Mouse (Mus musculus): ENCODE results near the gene H2-D1. TPM values are rescaled to one million over a fixed set of nuclear protein-coding genes. Genes with fewer than 3 reads are reported as not detected.

Gene H2-D1
- 70.5 and 79.1 TPM in 2 replicates for polyA plus RNA-seq (2015; fragmentation: Nextera tagmentation; extraction: Ambion mirVana)

DNA sequence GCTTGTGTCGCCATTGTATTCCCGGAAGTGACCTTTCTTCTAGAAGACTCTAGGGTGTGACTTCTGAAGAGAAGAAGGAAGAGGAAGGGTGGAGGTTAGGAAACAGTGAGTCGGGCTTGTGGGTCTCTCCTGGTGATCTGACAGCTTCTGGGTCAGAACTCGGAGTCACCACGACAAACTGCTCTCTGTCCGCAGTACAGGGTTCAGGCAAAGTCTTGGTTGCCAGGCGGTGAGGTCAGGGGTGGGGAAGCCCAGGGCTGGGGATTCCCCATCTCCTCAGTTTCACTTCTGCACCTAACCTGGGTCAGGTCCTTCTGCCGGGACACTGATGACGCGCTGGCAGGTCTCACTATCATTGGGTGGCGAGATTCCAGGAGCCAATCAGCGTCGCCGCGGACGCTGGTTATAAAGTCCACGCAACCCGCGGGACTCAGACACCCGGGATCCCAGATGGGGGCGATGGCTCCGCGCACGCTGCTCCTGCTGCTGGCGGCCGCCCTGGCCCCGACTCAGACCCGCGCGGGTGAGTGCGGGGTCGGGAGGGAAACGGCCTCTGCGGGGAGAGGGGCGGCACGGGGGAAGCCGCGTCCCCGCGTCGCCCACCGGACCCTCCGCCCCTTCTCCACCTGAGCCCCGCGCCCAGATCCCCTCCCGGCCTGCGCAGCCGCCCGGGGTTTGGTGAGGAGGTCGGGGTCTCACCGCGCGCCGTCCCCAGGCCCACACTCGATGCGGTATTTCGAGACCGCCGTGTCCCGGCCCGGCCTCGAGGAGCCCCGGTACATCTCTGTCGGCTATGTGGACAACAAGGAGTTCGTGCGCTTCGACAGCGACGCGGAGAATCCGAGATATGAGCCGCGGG, at the start of gene H2-D1:
Gene H2-D1 (plus strand): TSS at position 67 of the 859 bp plus-strand sequence.
- under 1% methylated on average over 72 of the region's 73 CpGs for WGBS
- H3K27ac ChIP-seq (replicated peaks): no peak within 1 kb of the TSS
- H3K4me1 ChIP-seq (replicated peaks): peaks cover 10% of the 10 kb centered on the region
- peak within 1 kb of the TSS; percentile 79 for H3K9ac ChIP-seq
- no peaks in the 10 kb centered on the region for H3K9me3 ChIP-seq
- ATAC-seq (ENCODE audit: low read depth): peak; percentile 94
- H3K36me3 ChIP-seq: no peaks in the 10 kb centered on the region
- peaks cover 21% of the 10 kb centered on the region for H3K27me3 ChIP-seq
- peak within 1 kb of the TSS; percentile 66 for H3K4me3 ChIP-seq
- H3K4me2 ChIP-seq: peak within 1 kb of the TSS; percentile 81

DNA sequence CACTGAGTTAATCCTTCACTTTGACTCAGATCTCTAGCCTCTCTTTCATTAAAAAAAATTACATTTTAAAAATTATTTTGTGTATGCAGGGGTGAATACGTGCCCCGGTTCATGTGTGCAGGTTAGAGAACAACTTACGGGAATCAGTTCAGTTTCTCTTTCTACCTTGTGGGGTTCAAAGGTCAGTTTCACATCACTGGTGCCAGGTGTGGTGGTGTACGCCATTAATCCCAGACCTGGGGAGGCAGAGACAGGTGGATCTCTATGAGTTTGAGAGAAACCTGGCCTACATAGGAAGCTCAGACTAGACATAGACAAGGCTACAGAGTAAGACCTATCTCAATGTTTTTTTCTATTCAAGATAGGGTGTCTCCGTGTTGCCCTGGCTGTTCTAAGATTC, 49.5 kb upstream of the H2-D1 start:
- Histone ChIP-seq H3K9ac (no peak overlapping the region), H3K4me1 (replicated peaks) (no peaks in the 10 kb centered on the region), H3K4me3 (no peak overlapping the region), H3K9me3 (no peaks in the 10 kb centered on the region), H3K4me2 (no peak overlapping the region), H3K36me3 (no peaks in the 10 kb centered on the region), H3K27ac (replicated peaks) (no peak overlapping the region), H3K27me3 (no peaks in the 10 kb centered on the region)
- ATAC-seq (ENCODE audit: low read depth): no peak
- 92% methylated on average over 5 of the region's 5 CpGs for WGBS

DNA sequence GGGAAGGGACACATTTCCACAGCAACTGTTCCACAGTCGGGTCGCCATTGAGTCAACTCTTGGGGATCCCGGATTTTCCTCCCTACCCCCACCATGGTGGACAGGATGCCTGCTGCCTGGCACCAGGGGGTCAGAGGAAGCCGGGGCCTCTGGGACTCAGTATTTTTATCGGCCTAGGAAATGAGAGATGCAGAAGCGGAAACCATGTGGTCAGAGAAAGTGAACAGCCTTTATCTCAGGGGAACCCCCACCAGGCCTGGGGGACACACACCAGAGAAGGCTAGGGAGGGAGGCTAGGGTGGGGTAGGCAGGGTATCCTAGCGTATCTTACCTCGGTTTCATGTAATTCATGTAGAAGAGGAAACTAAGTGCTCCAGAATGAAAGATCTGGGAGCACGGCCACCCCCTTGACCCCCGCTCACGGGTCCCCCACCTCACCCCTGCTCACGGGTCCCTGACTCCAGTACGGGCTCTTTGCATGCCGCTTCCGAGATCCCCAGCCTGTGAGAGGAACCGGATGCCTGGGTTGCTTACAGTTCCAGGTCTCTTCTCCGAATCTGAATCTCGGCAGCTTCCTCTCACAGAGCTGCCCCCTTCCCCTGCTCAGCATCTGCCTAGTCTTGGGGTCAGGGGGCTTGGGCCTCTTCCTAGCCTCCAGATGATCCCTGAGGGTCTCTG, 43.9 kb upstream of the H2-D1 start:
- Histone ChIP-seq H3K9me3 (no peaks in the 10 kb centered on the region), H3K36me3 (peaks cover 36% of the 10 kb centered on the region), H3K4me2 (no peak overlapping the region), H3K4me3 (no peak overlapping the region), H3K27me3 (no peaks in the 10 kb centered on the region), H3K4me1 (replicated peaks) (no peaks in the 10 kb centered on the region), H3K9ac (no peak overlapping the region), H3K27ac (replicated peaks) (no peak overlapping the region)
- WGBS: 86% methylated on average over 18 of the region's 18 CpGs
- ATAC-seq (ENCODE audit: low read depth): no peak

DNA sequence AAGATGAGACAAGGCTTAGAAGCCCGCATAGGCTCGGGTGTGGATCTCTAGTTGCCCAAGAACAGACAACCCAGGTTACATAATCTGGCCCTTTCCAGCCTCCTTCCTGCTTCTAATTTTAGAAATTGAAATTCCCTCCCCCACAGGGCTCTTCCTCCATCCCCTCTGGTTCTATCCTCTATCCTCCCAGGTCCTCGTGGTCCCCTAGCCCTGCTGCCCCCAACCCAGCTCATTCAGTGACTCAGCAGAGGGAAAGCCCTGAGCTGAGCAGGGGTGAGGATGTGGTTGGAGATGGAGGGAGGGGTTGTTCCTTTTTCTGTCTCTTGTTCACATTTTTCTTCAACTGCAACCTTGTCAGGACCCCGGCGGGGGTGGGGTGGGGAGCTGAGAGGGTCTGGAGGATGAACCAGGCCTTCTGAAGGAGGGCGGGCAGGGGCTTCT, 42.9 kb upstream of the H2-D1 start:
- H3K4me3 ChIP-seq: no peak overlapping the region
- H3K36me3 ChIP-seq: peaks cover 36% of the 10 kb centered on the region
- no peaks in the 10 kb centered on the region for H3K9me3 ChIP-seq
- WGBS: 86% methylated on average over 6 of the region's 6 CpGs
- H3K27ac ChIP-seq (replicated peaks): no peak overlapping the region
- H3K4me1 ChIP-seq (replicated peaks): no peaks in the 10 kb centered on the region
- H3K4me2 ChIP-seq: no peak overlapping the region
- H3K27me3 ChIP-seq: no peaks in the 10 kb centered on the region
- no peak for ATAC-seq (ENCODE audit: low read depth)
- no peak overlapping the region for H3K9ac ChIP-seq

DNA sequence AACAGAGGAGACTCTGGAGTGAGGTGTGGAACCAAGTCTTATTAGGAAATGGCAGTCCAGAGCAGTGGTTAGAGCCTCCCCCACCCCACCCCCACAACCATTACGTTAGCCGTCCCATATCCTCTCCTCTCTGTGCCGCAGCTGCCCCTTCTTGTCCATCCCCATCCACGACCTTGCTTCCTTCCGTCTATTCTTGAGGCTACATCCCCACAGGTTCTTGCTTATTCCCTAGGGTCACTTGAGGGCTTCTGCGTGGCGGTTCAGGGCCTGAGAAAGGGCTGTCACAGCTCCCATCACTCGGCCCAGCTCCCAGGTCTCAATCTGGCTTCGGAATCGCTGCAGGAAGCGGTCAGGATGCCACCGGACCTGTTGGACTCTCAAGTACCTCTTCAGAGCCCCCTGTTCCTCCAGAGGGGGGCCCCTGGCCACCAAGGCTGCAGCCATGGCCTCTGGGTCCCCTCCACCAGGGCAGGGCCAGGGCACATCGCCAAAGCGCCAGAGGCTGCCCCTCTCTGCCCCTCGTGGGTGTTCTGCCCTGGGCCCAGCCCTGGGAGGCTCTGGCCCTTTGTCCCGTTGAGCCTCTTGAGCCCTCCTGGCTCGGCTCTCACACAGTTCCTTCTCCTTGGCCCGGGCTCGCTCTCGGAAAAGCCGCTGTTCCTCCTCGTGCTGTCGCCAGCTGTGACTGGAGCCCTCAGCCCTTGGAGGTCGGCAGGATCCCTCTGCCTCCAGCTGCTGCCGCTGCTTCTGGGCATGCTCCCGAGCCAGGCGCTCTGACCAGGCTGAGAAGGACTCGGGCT, 42.2 kb upstream of the H2-D1 start, which contains the start of gene Gm16181:
Gene Gm16181 (plus strand): TSS at position 679 of the 797 bp plus-strand sequence.
- 81% methylated on average over 28 of the region's 28 CpGs for WGBS
- H3K9ac ChIP-seq: no peak within 1 kb of the TSS

DNA sequence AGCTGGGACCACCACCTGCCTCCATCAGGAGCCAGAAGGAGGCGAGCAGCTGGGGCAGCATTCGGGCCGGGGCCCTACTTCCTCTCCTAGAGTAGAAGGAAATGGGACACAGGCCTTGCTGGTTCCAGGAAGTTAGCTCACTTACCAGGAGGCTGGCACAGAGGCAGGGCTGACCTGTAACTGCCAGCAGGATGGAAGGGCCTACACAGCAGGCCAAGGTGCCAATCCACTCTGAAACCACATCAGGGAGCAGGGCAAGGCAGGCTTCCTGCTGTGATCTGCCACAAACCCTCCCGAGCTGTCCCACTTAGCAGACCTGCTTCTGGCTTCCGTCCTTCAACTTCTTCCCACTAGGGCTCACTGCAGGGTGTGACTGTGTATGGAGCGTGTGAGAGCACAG, 40.2 kb upstream of the H2-D1 start:
- H3K9ac ChIP-seq: no peak overlapping the region
- H3K27me3 ChIP-seq: no peaks in the 10 kb centered on the region
- H3K4me2 ChIP-seq: no peak overlapping the region
- H3K27ac ChIP-seq (replicated peaks): no peak overlapping the region
- peaks cover 52% of the 10 kb centered on the region for H3K36me3 ChIP-seq
- WGBS: 78% methylated on average over 6 of the region's 6 CpGs
- H3K4me3 ChIP-seq: no peak overlapping the region
- no peaks in the 10 kb centered on the region for H3K4me1 ChIP-seq (replicated peaks)
- no peak for ATAC-seq (ENCODE audit: low read depth)
- H3K9me3 ChIP-seq: no peaks in the 10 kb centered on the region

More for the DNA sequence above, 42.2 kb upstream of the H2-D1 start, which contains the start of gene Gm16181:
- Histone ChIP-seq H3K4me1 (replicated peaks) (no peaks in the 10 kb centered on the region), H3K27ac (replicated peaks) (no peak within 1 kb of the TSS), H3K4me2 (no peak within 1 kb of the TSS), H3K4me3 (no peak within 1 kb of the TSS), H3K27me3 (no peaks in the 10 kb centered on the region), H3K36me3 (peaks cover 42% of the 10 kb centered on the region), H3K9me3 (no peaks in the 10 kb centered on the region)
- ATAC-seq (ENCODE audit: low read depth): no peak

DNA sequence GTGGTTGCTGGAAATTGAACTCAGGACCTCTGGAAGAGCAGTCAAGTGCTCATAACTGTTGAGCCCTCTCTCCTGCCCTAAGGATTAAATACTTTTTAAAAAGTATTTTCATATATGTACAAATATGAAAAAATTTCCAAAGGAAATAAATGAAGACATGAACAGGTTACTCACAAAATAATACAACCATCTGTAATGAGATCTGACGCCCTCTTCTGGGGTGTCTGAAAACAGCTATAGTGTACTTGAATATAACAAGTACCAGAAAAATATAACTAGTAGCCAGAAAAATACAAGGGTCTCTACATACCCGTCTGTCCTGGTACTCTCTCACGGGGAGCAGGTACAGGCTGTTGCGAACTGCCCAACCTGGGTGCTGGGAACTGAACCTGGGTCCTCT, 37.9 kb upstream of the H2-D1 start:
- Histone ChIP-seq H3K36me3 (peaks cover 70% of the 10 kb centered on the region), H3K9me3 (no peaks in the 10 kb centered on the region), H3K4me3 (no peak overlapping the region), H3K27me3 (no peaks in the 10 kb centered on the region), H3K4me2 (no peak overlapping the region), H3K4me1 (replicated peaks) (no peaks in the 10 kb centered on the region), H3K27ac (replicated peaks) (no peak overlapping the region), H3K9ac (no peak overlapping the region)
- ATAC-seq (ENCODE audit: low read depth): no peak
- WGBS: 91% methylated on average over 4 of the region's 4 CpGs

DNA sequence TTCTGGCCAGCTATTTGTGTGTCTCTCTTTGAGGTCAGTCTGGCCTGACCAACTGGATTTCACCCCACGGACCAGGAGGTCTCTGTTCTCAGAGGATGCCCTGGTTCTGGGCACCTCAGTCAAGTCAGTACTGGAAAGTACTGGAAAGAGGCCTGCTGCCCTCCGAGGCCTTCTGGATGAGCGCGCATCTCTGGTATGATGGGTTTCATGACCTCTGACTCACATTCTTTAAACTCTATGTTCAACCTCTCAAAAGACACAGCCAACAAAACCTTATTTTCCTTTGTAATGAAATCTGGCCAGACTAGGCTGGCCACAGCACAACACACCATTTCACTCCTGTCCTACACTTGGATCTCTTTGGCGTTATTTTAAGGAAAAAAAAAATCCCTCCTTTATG, 37.1 kb upstream of the H2-D1 start:
- H3K27me3 ChIP-seq: no peaks in the 10 kb centered on the region
- no peaks in the 10 kb centered on the region for H3K4me1 ChIP-seq (replicated peaks)
- no peak overlapping the region for H3K27ac ChIP-seq (replicated peaks)
- no peak for ATAC-seq (ENCODE audit: low read depth)
- H3K9ac ChIP-seq: no peak overlapping the region
- H3K36me3 ChIP-seq: peaks cover 70% of the 10 kb centered on the region
- no peak overlapping the region for H3K4me2 ChIP-seq
- WGBS: 95% methylated on average over 5 of the region's 5 CpGs
- H3K4me3 ChIP-seq: no peak overlapping the region
- H3K9me3 ChIP-seq: no peaks in the 10 kb centered on the region

DNA sequence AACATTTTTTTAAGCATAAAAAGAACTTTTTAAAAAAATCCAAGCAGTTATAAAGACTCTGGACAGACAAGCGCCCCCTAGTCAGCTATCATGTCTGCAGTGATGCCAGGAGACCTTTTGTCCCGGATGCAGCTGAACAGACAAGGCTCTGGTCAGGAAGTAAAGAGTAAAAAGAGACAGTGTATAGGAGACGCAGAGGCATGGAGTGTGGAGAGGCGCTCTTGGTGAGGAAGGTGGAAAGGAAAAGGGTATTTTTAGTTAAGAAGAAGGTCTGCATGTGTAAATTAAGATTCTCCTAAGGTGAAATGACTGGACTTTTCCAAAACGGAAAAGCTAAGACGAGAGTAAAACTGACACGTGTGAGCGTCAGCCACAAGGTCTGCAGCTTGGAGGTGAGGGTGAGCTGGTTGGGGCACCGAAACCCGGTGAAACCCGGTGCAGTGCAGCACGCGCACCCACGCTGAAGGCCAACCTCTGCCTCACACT, 35.9 kb upstream of the H2-D1 start:
- ATAC-seq (ENCODE audit: low read depth): no peak
- 91% methylated on average over 14 of the region's 14 CpGs for WGBS
- H3K9me3 ChIP-seq: no peaks in the 10 kb centered on the region
- H3K36me3 ChIP-seq: peaks cover 71% of the 10 kb centered on the region
- H3K4me1 ChIP-seq (replicated peaks): peaks cover under 1% of the 10 kb centered on the region; the same call in 1 of the 2 replicates
- H3K9ac ChIP-seq: no peak overlapping the region
- H3K4me3 ChIP-seq: no peak overlapping the region
- no peaks in the 10 kb centered on the region for H3K27me3 ChIP-seq
- H3K27ac ChIP-seq (replicated peaks): no peak overlapping the region
- no peak overlapping the region for H3K4me2 ChIP-seq

DNA sequence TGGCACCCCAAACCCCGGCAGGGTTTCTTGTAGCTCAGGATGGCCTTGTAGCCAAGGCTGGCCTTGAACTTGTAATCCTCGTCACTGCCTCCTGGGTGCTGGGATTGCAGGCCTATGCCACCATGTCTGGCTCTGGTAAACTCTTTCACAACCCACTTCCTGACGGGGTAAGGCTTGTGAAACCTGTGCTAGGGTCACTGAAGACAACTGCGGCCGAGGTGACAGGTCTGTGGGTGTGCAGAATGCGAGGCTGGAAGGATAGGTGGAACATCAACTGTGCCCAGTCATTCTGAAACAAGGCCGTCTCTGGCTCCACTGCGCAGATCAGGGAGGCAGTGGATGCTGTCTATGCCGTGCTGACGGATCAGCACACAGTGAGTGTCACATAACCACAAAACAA, 31.5 kb upstream of the H2-D1 start:
- Histone ChIP-seq H3K4me2 (no peak overlapping the region), H3K4me1 (replicated peaks) (peaks cover 31% of the 10 kb centered on the region), H3K27me3 (no peaks in the 10 kb centered on the region), H3K9me3 (no peaks in the 10 kb centered on the region), H3K27ac (replicated peaks) (no peak overlapping the region), H3K4me3 (no peak overlapping the region), H3K9ac (peak overlapping the region; percentile 42; the same call in 1 of the 2 replicates), H3K36me3 (peaks cover 52% of the 10 kb centered on the region)
- no peak for ATAC-seq (ENCODE audit: low read depth)
- 95% methylated on average over 10 of the region's 10 CpGs for WGBS

DNA sequence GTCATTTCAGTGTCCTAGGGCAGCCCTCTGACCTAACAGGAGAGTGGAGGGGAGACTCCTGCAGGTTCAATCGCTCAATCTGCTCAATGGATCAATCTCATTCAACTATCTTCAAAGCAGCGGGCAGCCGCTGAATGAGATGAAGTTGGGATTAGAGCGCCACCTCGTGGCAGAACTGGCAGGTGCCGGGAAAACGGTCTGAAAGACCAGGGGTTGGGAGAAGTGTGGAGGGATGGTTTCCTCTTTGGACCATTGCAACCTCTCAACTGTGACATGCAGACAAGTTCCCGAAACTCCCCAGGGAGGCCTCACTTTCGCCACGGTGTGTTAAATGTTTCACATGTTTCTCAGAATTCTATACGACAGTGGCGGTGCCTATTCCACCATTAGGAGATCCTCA, 30.5 kb upstream of the H2-D1 start:
- WGBS: 12% methylated on average over 12 of the region's 12 CpGs
- H3K4me2 ChIP-seq: 0 out of 2 replicates have a peak overlapping the region, but pooled peaks have one; percentile 4
- H3K27ac ChIP-seq (replicated peaks): no peak overlapping the region
- H3K9me3 ChIP-seq: no peaks in the 10 kb centered on the region
- ATAC-seq (ENCODE audit: low read depth): no peak
- H3K27me3 ChIP-seq: no peaks in the 10 kb centered on the region
- peaks cover 46% of the 10 kb centered on the region for H3K36me3 ChIP-seq
- H3K4me1 ChIP-seq (replicated peaks): peaks cover 38% of the 10 kb centered on the region
- H3K9ac ChIP-seq: peak overlapping the region; percentile 42
- H3K4me3 ChIP-seq: no peak overlapping the region
